Mouse (Mus musculus): ENCODE measurements around the gene Rtl10.

DNA sequence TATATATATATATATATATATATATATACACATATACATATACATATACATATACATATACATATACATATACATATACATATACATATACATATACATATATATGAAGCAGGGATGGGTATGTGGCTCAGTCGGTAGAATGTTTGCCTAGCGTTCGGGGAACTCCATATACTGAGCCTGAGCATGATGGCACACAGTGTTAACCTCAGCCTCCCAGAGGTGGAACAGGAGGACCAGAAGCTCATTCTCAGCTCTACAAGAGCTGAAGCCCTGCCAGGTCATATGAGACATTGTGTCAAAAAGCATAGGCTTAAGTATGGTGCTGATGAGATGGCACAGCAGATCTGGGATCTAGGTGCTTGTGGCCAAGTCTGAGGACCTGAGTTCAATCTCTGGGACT lies 8.4 kb upstream of the Rtl10 start:
- TF ChIP-seq POLR2A (IDR thresholded peaks at IDR 0.05; ENCODE audit: extremely low read depth, insufficient read depth, low read length), result no peak
- TF ChIP-seq CTCF (IDR thresholded peaks at IDR 0.05; ENCODE audit: extremely low read depth, insufficient read depth, low read length), result no peak

Data from cortical plate, adult 2 months (tissue).